Mouse (Mus musculus) adrenal gland, adult (tissue): ENCODE measurements around the gene Igdcc3.

Experiments used
- DNase-seq, 2 experiments: peaks; one replicate each; pipeline ENCODE4 v3.0.0; 2022 to 2023; ENCODE audit warnings: low spot score in 1 of 2; ENCODE audit not compliant: inconsistent age in 2 of 2

Igdcc3 gene

DNA sequence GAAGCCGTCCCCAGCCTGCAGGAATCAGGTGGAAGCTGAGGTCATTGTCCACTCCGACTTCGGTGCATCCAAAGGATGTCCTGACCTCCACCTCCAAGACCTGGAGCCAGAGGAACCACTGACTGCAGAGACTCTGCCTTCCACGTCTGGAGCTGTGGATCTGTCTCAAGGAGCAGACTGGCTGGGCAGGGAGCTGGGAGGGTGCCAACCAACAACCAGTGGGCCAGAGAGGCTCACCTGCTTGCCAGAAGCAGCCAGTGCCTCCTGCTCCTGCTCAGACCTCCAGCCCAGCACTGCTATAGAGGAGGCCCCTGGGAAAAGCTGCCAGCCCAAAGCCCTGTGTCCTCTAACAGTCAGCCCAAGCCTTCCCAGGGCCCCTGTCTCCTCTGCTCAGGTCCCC lies 5.9 kb upstream of the Igdcc3 start:
- no peak for DNase-seq

GRCm38 (mm10) chr9:65140491-65140890 lies 498 bp upstream of the Igdcc3 start:
- DNase-seq = peak in 1 of 2 experiments; percentile 47

GRCm38 (mm10) chr9:65141306-65141975 lies 452 bp downstream of the Igdcc3 start:
- peak; percentile 75 to 86 for DNase-seq

- peak; percentile 58 to 81 for DNase-seq
These were observed 958 bp downstream of the Igdcc3 start for GRCm38 (mm10) chr9:65141976-65142318.

DNA sequence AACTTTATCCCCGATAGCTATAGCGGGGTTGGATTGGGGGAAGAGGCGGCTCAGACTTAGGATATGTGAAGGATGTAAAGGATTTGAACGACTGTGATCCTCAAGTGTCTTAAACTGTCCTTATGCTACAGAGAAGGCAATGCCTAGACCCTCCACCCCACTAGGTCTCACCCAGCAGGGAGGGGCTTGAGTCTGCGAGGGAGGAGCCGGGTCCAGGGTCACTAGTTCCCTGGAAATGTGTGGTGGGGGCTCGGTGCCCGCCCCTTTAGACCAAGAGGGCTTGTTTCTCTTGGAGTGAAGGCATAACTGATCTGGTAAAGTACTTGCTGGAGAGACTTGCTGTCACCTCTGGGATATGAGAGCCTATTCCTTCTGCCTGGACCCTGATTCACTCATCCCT lies 1.4 kb downstream of the Igdcc3 start:
- DNase-seq = no peak

DNA sequence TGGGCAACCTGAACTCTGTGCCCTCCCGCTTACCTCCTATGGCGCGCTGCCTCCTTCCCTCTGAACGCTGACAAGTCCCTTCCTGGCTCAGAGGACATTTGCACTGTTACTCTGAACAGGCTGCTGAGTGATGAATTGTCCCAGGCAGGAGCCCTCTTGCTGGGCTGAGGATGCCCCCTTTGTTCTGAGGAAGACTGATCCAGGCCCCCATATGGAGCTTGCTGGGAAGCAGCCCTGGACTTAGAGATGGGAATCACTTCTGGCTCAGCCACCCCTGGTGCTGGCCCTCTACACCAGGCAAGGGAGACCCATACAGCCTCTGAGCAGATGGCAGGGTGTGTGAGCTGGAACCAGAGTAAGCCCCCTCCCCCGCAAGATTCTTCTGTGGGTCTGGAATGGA lies 5.0 kb downstream of the Igdcc3 start:
- DNase-seq = no peak

DNA sequence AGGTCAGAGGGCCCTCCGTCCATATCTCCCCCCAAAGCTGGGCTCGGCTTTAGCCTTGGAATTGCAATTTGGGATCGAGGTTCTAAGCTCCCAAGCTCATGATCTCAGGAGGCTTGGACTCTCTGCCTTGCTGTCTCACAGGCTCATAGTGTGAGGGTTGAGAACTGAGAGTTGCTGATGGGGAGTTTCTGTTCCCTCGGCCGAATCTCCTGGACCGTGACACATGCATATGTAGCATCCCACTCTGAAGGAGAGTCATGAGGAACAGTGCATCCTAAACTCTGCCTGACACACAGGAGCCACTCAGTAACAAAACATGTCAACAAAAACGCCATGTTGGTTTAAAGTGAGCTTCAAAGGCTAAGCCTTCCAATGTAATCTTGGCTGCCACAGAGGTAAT lies 7.5 kb downstream of the Igdcc3 start:
- no peak for DNase-seq

- DNase-seq = no peak
These were observed 11.8 kb downstream of the Igdcc3 start for GRCm38 (mm10) chr9:65152711-65153330.

DNA sequence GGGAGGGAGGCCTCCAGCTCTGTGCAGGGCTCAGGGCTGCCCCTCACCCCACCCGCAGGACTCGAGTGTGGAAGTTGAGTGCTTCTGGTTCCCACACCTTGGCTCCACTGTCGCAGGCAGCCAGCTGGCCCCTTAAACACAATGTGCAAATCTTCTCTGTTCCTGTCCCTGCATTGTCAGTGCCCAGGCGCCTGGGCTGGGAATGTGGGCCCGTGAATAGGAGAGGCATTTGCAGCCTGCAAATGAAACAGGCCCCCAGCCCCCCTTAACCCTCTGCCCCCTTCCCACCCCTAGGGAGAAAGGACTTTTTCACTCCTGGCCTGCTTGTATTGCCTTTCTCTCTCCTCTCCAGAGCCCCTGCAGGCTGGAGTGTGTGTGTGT lies 12.3 kb downstream of the Igdcc3 start:
- no peak for DNase-seq

DNA sequence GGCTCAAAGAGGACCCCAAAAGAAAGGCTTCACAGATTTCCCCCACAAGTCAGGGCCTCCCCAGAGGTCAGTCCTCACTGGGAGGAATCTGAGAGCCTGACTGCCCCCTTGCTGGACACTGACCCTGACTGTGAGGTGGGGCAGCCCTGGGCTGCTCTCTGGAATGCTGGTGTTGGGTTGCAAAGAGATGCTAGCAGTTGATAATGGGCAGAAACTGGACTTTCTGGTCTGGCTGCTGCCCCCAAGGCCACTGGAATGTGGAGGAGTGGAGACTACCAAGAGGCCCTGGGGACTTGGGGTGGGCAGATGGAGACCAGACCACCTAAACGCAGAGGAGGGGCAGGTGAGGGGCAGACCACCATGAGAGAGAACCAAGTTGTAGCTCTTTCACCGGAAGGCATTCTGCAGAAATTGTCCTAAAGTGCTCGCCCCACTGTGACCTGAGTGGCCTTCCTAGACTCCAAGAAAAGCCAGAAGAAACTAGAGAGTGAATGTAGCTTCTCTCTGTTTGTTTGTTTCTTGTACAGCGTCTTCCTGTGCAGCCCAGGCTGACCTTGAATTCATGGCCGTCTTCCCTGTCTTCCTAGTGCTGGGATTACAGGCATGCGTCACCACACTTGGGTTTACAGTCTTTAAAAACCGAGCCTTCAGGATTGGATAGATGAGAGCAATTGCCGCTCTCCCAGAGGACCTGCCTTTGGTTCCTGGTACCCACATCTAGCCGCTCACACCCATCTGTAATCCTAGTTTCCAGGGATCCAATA lies 13.9 kb downstream of the Igdcc3 start:
- DNase-seq = peak; percentile 58 to 68

DNA sequence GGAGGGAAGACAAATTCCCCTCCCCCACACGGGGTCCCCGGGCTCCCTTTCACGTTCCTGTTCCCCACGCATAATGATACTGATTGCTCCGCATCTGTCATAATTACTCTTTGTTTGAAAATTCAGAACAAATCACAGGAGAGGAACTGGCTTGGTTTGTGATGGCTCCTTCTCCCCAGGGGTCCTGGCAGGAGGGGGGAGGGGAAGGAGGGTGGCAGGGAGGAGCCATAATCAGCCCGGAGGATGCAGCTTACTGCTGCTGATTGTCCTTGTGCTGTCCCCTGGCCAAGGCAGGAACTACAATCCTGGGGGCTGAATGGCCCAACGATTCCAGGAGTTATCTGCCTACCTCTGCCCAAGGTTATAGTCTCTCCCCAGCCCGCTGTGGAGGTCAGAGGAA lies 15.6 kb downstream of the Igdcc3 start:
- no peak for DNase-seq

DNA sequence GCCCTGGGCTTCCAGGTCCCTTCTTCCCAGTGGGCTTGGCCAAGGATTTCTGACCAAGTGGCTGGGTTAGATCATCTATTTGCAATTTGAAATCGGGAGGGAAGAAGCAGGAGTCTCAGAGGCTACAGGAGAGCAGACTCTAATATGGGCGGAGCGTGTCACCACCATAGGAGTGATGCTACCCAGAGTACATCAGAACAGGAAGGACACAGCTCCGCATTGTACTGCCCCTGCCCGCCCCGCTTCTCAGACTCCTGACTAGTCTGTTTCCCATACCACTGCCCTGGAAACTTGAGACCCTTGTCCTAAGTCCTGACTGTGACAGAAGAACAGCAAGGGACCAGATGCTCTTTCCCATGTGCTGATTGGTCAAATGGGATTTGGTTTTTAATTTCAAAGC lies 16.6 kb downstream of the Igdcc3 start:
- no peak for DNase-seq

- DNase-seq = no peak
These were observed 20.2 kb downstream of the Igdcc3 start for GRCm38 (mm10) chr9:65161188-65161587.

- DNase-seq = no peak
These were observed 20.9 kb downstream of the Igdcc3 start for GRCm38 (mm10) chr9:65161881-65162280.

DNA sequence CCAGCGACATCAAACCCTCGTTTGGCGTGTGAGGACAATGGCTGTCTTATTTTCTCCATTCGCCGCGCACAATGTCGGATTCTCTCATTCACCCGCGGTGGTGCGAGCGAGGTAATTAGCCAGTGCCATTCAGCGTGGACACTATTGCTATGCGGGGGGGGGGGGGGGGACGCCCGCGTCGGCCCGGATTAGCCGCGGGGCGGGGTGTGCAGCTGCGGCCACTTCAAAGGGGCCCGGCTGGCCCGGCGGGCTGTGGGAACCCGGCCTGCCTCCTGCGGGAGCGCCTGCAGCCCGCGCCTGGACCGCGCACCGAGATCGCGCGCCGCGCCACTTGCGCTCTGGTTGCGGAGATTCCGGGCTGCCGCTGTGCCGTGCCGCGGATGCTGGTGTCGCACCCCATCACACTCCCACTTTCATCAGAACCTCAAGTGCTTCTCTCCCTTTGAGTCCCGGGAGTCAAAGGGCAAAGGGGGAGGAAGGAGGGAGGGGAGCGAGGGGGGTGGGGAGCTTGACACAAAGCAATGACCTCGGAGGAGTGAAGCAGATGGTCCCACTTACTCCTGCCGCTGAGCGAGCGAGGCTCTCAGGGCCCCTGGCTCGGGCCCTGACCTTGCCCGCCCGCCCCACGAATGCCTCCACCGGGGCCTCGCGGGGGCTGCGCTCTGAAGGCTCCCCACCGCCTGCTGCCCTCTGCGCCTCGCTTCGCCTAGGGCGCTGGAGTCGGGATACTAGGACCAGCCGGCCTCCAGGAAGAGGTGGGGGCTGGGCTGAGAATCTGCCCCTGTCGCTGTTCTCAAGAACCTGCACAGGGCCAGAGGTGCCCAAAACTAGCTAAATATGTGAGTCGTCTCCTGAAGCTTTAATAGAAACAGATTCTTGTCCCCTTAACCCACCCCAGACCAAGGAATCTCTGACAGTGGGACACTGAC lies 22.0 kb downstream of the Igdcc3 start:
- peak; percentile 42 to 63 for DNase-seq

- peak in 1 of 2 experiments; percentile 60 for DNase-seq
These were observed 23.9 kb downstream of the Igdcc3 start for GRCm38 (mm10) chr9:65164870-65165269.

GRCm38 (mm10) chr9:65166386-65166785 lies 25.4 kb downstream of the Igdcc3 start:
- DNase-seq = no peak

DNA sequence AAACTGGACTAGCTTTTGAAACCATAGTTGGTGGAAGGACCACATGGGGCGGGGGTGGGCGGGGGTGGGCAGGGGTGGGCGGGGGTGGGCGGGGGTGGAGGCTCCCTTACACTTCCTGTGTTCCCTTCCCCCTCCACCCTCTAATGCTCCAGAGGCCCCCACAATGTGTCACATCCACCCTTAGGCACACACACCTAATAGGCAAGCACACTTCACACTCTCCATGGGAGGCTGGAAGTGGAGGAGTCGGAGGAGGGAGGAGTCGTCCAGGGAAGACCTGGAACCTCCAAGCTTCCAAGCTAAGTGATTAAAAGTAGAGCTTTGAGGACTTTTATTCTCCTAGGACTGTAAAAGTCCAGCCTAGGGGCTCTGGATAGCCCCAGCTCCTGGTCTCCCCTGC lies 27.5 kb downstream of the Igdcc3 start:
- no peak for DNase-seq

DNA sequence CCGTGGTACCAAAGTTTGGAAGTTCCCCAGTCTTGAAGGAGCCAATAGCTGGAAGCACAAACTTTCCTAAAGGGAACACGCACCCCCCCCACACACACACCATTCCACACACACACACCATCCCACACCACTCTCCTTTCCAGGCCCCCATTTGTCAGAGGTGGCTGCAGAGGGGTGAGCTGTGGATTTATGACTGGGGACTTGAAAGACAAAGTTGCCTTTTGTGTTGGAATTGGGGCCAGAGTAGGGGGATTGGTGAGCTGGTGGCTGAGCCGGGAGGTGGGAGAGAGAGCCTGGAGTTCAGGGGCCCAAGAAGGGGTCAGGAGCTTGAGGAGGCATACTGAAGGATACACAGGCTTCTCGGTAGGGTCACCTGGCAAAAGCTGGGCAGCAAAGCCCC lies 28.0 kb downstream of the Igdcc3 start:
- DNase-seq = no peak

GRCm38 (mm10) chr9:65172654-65173053 lies 31.7 kb downstream of the Igdcc3 start:
- no peak for DNase-seq

DNA sequence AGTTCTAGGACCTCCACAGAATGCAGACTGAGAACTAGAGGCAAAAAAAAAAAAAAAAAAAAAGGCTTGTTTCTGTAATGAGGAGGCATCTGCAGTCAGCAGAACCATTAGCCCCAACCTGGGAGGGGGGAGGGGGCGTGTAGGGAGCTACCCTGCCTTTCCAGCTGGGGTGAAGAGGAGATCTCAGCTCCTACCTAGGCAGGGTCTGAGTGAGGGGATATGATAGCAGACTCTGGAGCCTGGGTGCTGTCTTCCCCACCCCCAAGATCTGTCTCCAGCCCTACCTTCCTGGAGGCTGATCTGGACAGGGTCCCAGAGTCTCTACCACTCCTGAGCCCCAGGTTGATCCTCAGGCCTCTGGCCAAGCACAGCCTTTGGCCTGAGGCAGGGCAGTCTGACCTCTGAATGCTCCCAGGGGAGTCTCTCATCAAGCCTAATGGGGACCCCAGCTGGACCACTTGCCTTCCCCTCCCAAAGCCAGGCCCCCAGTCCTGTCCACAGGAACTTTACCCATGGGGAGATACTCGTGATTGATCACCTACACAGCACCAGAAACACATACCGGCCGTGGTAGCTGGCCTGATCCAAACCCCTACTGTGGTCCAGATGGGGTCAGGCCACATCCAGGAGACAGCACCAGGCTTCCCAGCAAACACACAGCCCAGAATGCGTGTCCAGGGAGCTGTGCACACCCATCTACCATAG lies 34.4 kb downstream of the Igdcc3 start:
- no peak for DNase-seq
